Mouse (Mus musculus): ENCODE data around the gene Tmppe. TPM values are rescaled to one million over a fixed set of nuclear protein-coding genes. Genes with fewer than 3 reads are reported as not detected.
"Not testable (repeated sequence)": the region's sequence is repeated elsewhere in the genome, so short reads cannot be mapped to it uniquely, and the experiment has no call there.

Tmppe gene
- total RNA-seq, 1 experiment from 2014 or later, result 7.1 TPM

DNA sequence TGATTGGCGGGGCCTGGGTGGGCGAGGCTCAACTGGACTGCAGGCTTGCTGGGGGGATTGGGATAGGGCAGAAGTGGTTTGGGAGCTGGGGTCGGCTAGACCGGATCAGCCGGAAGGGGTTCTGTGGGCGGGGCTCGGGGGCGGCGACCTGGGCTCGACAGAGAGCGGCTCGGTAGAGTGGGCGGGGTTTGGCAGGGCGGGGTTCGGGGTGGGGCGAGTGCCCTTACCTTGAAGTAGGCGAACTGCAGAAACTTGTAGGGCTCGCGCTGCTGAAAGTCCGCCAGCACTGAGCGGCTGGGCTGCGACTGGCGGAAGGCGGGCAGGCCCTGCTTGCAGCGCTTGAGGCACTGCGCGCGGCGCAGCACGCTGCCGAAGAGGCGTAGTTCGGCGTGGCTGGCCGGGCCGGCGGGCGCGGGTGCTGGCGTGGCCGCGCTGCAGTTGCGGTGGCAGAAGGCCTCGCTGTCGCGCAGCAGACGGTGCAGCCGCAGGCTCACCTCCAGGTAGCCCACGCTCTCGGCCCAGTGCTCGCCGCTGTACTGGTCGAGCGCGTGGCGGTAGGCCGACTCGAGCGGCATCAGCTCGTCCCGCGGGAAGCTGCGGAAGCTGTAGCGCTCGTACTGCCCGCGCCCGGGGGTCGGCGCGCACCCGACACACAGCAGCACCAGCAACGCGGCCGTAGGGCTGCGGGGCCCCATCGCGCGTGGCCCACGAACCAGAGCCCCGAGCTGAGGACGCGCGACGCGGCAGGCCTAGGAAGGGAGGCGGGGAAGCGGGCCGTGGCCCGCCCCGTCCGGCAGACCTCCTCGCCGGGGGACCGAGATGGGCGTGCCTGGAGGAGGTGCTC, 10.8 kb upstream of the Tmppe start, which contains the start of gene Crtap:
Gene Crtap (minus strand): TSS at position 771 of the 844 bp plus-strand sequence.
- peak; percentile 43; the same call in 1 of the 2 replicates for ATAC-seq (replicated peaks; ENCODE audit: insufficient number of reproducible peaks, low FRiP score, low TSS enrichment, poor library complexity, severe bottlenecking)

DNA sequence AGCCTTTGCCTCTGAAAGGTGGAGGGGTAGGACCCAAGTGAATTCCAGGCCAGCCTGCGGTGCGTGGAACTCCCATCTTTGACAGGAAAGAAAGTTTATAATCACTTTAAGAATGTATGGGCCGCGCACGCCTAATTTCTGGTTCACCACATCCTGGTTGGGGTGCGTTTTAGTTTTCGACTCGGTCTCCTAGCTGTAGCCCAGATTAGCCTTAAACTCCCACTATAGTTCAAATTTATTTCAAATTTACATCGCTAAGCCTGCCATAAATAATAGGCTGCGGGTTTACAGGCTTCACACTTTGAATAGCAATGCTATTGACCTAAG, 10.2 kb upstream of the Tmppe start:
- no peak for ATAC-seq (replicated peaks; ENCODE audit: insufficient number of reproducible peaks, low FRiP score, low TSS enrichment, poor library complexity, severe bottlenecking)

GRCm38 (mm10) chr9:114394136-114394535, 6.8 kb upstream of the Tmppe start:
- ATAC-seq (replicated peaks; ENCODE audit: insufficient number of reproducible peaks, low FRiP score, low TSS enrichment, poor library complexity, severe bottlenecking), result not testable (repeated sequence)

DNA sequence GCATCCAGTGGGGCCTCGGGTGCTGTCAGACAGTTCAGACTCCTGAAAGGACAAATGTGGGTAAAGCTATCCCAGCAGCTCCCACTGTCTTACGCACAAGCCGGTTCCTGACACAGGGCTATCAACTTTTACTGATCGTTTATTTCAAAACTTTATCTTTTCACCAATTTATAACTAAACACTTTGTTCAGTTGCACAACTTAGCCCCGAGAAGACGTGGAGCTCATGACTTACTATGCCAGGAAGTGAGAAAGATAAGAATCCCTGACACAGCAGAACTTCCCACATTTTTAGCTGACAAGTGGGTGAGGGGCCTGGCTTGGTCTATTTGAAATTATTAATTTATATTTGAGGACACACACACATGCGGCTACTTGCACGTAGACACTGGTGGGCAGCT, 6.2 kb upstream of the Tmppe start:
- no peak for ATAC-seq (replicated peaks; ENCODE audit: insufficient number of reproducible peaks, low FRiP score, low TSS enrichment, poor library complexity, severe bottlenecking)

DNA sequence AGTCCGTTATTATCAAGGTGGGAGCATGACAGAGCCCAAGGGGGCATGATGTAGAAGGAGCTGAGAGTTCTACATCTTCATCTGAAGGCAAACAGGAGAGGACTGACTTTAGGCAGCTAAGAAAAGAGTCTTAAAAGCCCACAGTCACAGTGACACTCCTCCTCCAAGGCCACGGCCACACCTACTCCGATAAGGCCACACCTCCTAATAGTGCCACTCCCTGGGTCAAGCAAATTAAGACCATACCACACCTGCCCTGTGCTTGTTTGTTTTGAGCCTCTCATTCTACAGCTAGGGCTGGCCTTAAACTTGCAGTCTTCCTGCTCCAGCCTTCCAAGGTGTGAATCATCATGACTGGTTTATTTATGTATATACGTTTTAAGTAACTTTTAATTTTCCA, 5.6 kb upstream of the Tmppe start:
- ATAC-seq (replicated peaks; ENCODE audit: insufficient number of reproducible peaks, low FRiP score, low TSS enrichment, poor library complexity, severe bottlenecking), result no peak

- no peak for ATAC-seq (replicated peaks; ENCODE audit: insufficient number of reproducible peaks, low FRiP score, low TSS enrichment, poor library complexity, severe bottlenecking)
These were observed 1.2 kb upstream of the Tmppe start for GRCm38 (mm10) chr9:114399680-114400079.

DNA sequence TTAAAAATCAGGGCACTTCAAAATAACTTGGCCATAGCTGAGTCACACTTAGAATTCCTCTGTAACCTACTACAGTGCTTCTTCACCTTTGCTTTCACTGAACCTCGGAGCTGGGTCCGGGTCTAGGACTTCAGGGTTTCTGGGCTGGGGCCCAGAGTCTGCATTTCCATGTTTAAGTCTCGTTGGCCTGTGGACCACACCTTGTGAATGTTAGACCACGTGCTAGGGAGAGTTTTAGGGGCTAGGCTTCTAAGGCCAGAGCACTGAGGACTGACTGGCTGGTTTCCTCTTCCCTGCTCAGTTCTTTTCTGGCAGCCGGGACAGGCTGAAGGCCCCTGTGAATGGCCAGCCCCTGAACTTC, 337 bp upstream of the Tmppe start:
- no peak for ATAC-seq (replicated peaks; ENCODE audit: insufficient number of reproducible peaks, low FRiP score, low TSS enrichment, poor library complexity, severe bottlenecking)

DNA sequence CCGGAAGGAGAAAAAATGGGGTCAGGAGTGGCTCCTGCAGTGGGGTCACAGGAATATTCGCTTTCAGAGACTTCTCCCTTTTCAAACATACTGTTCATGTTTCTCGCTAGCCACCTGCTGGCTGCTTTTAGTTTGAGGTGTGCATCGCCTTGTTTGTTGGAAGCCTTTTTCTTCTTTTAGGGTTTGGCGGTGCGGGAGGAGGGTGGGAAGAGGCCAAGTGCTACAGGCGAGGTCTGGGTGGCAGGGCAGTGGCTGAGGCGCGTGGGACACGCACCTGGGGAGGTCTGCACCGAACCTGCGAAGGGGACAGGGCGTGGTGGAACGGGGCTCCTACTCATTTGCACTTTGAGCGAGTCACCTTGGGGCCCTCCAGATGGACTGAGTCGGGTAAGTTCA, 778 bp downstream of the Tmppe start:
- ATAC-seq (replicated peaks; ENCODE audit: insufficient number of reproducible peaks, low FRiP score, low TSS enrichment, poor library complexity, severe bottlenecking), result no peak

DNA sequence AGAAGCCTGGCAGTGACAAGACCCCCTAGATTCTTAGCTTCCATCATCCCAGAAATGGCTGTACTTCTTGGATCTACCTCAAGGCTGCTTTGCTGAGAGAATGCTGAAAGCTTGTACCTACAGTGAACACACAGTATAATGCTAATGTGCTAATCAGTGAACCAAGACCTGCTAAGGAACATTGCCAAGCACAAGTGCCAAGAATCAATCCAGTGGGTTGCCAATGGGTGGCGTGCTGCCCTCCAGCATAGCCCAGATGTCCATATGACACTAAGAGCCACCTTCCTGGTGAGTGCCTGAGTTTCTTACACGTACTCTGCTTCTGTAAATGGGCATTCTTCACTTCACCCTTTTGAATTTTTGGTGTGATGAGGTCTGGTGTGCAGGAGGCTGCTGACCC, 6.8 kb downstream of the Tmppe start:
- ATAC-seq (replicated peaks; ENCODE audit: insufficient number of reproducible peaks, low FRiP score, low TSS enrichment, poor library complexity, severe bottlenecking), result no peak

GRCm38 (mm10) chr9:114410313-114410862, 9.5 kb downstream of the Tmppe start:
- no peak for ATAC-seq (replicated peaks; ENCODE audit: insufficient number of reproducible peaks, low FRiP score, low TSS enrichment, poor library complexity, severe bottlenecking)

DNA sequence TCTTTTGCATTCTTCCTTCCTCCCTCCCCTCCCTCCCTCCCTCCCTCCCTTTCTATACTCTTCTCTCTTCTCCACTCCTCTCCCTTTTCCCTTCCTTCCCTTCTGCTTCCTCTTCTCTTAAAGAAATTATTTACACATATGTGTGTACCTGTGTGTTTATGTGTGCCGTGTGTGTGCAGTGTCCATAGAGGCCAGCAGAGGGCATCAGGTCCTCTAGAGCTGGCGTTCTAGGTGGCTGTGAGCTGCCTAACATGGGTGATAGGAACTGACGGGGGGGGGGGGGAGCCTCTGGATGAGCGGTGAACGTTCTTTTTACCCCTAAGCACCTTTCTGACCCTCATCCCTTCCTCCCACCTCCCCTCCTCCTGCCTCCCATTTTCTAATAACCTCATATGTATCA, 10.4 kb downstream of the Tmppe start:
- no peak for ATAC-seq (replicated peaks; ENCODE audit: insufficient number of reproducible peaks, low FRiP score, low TSS enrichment, poor library complexity, severe bottlenecking)

GRCm38 (mm10) chr9:114412406-114412805, 11.5 kb downstream of the Tmppe start:
- no peak for ATAC-seq (replicated peaks; ENCODE audit: insufficient number of reproducible peaks, low FRiP score, low TSS enrichment, poor library complexity, severe bottlenecking)

DNA sequence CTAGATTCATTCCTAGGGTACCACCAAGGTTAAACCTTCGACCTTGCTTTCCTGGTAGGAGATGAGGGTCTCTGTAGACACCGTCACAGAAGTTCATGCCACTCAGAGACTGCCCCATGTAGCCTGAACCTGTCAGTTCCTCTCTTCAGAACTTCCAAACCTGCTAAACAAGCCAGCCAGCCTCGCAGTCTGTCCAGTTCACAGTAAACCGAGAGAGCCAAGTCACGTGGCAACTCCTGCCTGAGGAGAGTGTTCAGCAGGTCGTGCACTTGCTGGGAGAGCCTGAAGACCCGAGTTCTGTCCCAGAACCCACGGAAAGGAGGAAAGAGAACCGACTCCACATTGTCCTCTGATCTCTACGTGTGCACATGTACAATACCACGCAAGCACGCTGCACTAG, 13.0 kb downstream of the Tmppe start:
- no peak for ATAC-seq (replicated peaks; ENCODE audit: insufficient number of reproducible peaks, low FRiP score, low TSS enrichment, poor library complexity, severe bottlenecking)

GRCm38 (mm10) chr9:114415701-114416100, 14.8 kb downstream of the Tmppe start:
- peak; percentile 54; the same call in 1 of the 2 replicates for ATAC-seq (replicated peaks; ENCODE audit: insufficient number of reproducible peaks, low FRiP score, low TSS enrichment, poor library complexity, severe bottlenecking)

- ATAC-seq (replicated peaks; ENCODE audit: insufficient number of reproducible peaks, low FRiP score, low TSS enrichment, poor library complexity, severe bottlenecking), result no peak
These were observed 16.0 kb downstream of the Tmppe start for GRCm38 (mm10) chr9:114416646-114417517.

GRCm38 (mm10) chr9:114418187-114418586, 17.3 kb downstream of the Tmppe start:
- ATAC-seq (replicated peaks; ENCODE audit: insufficient number of reproducible peaks, low FRiP score, low TSS enrichment, poor library complexity, severe bottlenecking), result 0 out of 2 replicates have a peak, but pooled peaks have one; percentile 48

DNA sequence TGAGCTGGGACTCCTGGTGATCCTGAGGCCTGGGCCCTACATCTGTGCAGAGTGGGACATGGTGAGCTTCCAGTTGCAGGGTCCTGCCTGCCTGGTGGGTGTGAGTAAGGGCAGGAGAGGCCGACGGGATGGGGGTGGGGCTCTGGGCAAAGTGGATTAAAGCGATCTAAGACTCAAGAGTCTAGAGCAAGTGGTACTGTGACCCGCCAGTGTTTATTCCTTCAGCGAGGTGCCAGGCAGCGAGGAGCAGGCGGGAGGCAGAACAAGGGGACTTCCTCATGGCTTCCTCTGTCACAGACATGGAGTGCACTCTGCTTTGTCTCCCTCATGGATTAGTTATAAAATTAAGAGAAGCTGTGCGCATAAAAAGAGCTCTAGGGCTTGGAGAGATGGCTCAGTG, 19.5 kb downstream of the Tmppe start:
- no peak for ATAC-seq (replicated peaks; ENCODE audit: insufficient number of reproducible peaks, low FRiP score, low TSS enrichment, poor library complexity, severe bottlenecking)

DNA sequence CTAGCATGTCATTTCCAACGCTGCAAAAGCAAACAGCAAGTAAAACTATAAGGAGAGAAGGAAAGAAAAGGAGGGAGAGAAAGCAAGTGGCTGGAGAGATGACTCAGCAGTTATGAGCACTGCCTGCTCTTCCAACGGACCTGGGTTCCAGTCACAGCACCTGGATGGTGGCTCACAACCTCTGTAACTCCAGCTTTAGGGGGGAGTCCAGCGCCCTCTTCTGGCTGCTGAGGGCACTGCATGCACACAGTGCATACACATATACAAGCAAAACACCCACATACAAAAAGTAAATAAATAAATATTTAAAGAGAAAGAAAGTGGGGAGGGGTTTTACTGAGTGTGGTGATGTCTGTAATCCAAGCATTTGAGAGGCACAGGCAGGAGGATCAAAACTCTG, 20.1 kb downstream of the Tmppe start:
- no peak for ATAC-seq (replicated peaks; ENCODE audit: insufficient number of reproducible peaks, low FRiP score, low TSS enrichment, poor library complexity, severe bottlenecking)

GRCm38 (mm10) chr9:114421797-114422196, 20.9 kb downstream of the Tmppe start:
- ATAC-seq (replicated peaks; ENCODE audit: insufficient number of reproducible peaks, low FRiP score, low TSS enrichment, poor library complexity, severe bottlenecking), result no peak

DNA sequence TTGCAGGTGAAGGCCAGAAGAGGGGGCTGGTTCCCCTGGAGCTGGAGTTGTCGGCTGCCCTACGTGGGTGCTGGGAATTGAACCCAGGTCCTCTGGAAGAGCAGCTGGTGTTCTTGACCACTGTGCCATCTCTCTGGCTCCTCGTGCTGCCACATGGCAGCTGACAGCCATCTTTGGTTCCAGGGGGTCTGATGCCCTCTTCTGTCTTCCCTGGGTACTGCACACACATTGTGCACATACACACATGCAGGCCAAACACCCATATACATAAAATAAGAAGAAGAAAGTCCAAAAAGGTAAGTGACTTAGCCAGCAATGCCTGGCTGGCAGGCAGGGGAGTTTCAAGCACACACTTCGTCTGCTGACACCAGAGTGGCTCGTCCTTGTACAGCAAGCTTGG, 24.7 kb downstream of the Tmppe start:
- ATAC-seq (replicated peaks; ENCODE audit: insufficient number of reproducible peaks, low FRiP score, low TSS enrichment, poor library complexity, severe bottlenecking), result no peak
